Mouse (Mus musculus) urinary bladder, postnatal 0 days (tissue): Measurements from ENCODE around the gene Atg10. TPM values are rescaled to one million over a fixed set of nuclear protein-coding genes. Genes with fewer than 3 reads are reported as not detected.

ENCODE experiments used
- polyA plus RNA-seq: library from polyadenylated mRNA; unstranded; fragments of >200 nt; fragmentation: Nextera tagmentation; extraction: Ambion mirVana; gene quantifications from 2 replicates; pipeline ENCODE4 v1.2.1, GENCODE M21; 2015

Atg10 gene
- 14.5 and 18.5 TPM in 2 replicates for polyA plus RNA-seq

GRCm38 (mm10) chr13:91223587-91224437, at the start of gene Atg10:
TSS of gene Atg10 (minus strand) at chr13:91223968.

GRCm38 (mm10) chr13:90922751-90923612, 300.8 kb downstream of the Atg10 start, which contains the start of gene Rps23:
TSS of gene Rps23 (plus strand) at chr13:90922958.

GRCm38 (mm10) chr13:90905176-90905575, 318.6 kb downstream of the Atg10 start, which contains the start of gene Atp6ap1l:
TSS of gene Atp6ap1l (minus strand) at chr13:90905355.

Other genes with a start within 250 kb of the Atg10 start
- gene Ssbp2, start 236.3 kb upstream of the Atg10 start, polyA plus RNA-seq: 55.9 and 56.3 TPM in 2 replicates